Mouse (Mus musculus): ENCODE data around the gene Adamts8. TPM values are rescaled to one million over a fixed set of nuclear protein-coding genes. Genes with fewer than 3 reads are reported as not detected.

The Adamts8 gene
- polyA plus RNA-seq (2012; rRNA removed), result 0.28 and 0.29 TPM in 2 replicates

GRCm38 (mm10) chr9:30942512-30943313 lies at the start of gene Adamts8:
Gene Adamts8 (plus strand): TSS chr9:30942562.
- no peaks in the 10 kb centered on the region for H3K27me3 ChIP-seq (ENCODE audit: control insufficient read depth, insufficient read depth, low read length)
- no peak within 1 kb of the TSS for H3K27ac ChIP-seq (ENCODE audit: control insufficient read depth, insufficient read depth, low read depth, low read length)
- peaks cover 14% of the 10 kb centered on the region for H3K4me1 ChIP-seq (ENCODE audit: control insufficient read depth, insufficient read depth, low read length)
- no peak for TF ChIP-seq POLR2A (IDR thresholded peaks at IDR 0.05; ENCODE audit: control insufficient read depth, low read depth, low read length)
- no peak for TF ChIP-seq CTCF (IDR thresholded peaks at IDR 0.05; ENCODE audit: control insufficient read depth, insufficient read depth, insufficient replicate concordance, low read depth, low read length)
- peak within 1 kb of the TSS; percentile 70 for H3K4me3 ChIP-seq (ENCODE audit: control insufficient read depth, low read depth, low read length)
- H3K36me3 ChIP-seq (ENCODE audit: control insufficient read depth, insufficient read depth, low read length), result no peaks in the 10 kb centered on the region

- TF ChIP-seq POLR2A (IDR thresholded peaks at IDR 0.05; ENCODE audit: control insufficient read depth, low read depth, low read length), result no peak
- TF ChIP-seq CTCF (IDR thresholded peaks at IDR 0.05; ENCODE audit: control insufficient read depth, insufficient read depth, insufficient replicate concordance, low read depth, low read length), result no peak
Observed at GRCm38 (mm10) chr9:30895618-30896017, 46.7 kb upstream of the Adamts8 start.

GRCm38 (mm10) chr9:30896752-30897151 lies 45.6 kb upstream of the Adamts8 start:
- TF ChIP-seq POLR2A (IDR thresholded peaks at IDR 0.05; ENCODE audit: control insufficient read depth, low read depth, low read length), result no peak
- TF ChIP-seq CTCF (IDR thresholded peaks at IDR 0.05; ENCODE audit: control insufficient read depth, insufficient read depth, insufficient replicate concordance, low read depth, low read length), result no peak

More at GRCm38 (mm10) chr9:30895618-30896017, 46.7 kb upstream of the Adamts8 start:
- no peak overlapping the region for H3K27ac ChIP-seq (ENCODE audit: control insufficient read depth, insufficient read depth, low read depth, low read length)
- H3K4me1 ChIP-seq (ENCODE audit: control insufficient read depth, insufficient read depth, low read length), result no peaks in the 10 kb centered on the region
- H3K27me3 ChIP-seq (ENCODE audit: control insufficient read depth, insufficient read depth, low read length), result no peaks in the 10 kb centered on the region
- H3K36me3 ChIP-seq (ENCODE audit: control insufficient read depth, insufficient read depth, low read length), result no peaks in the 10 kb centered on the region
- H3K4me3 ChIP-seq (ENCODE audit: control insufficient read depth, low read depth, low read length), result no peak overlapping the region

GRCm38 (mm10) chr9:30897169-30897568 lies 45.2 kb upstream of the Adamts8 start:
- no peaks in the 10 kb centered on the region for H3K27me3 ChIP-seq (ENCODE audit: control insufficient read depth, insufficient read depth, low read length)
- no peaks in the 10 kb centered on the region for H3K36me3 ChIP-seq (ENCODE audit: control insufficient read depth, insufficient read depth, low read length)
- TF ChIP-seq POLR2A (IDR thresholded peaks at IDR 0.05; ENCODE audit: control insufficient read depth, low read depth, low read length) (no peak), CTCF (IDR thresholded peaks at IDR 0.05; ENCODE audit: control insufficient read depth, insufficient read depth, insufficient replicate concordance, low read depth, low read length) (no peak)
- no peak overlapping the region for H3K27ac ChIP-seq (ENCODE audit: control insufficient read depth, insufficient read depth, low read depth, low read length)
- no peaks in the 10 kb centered on the region for H3K4me1 ChIP-seq (ENCODE audit: control insufficient read depth, insufficient read depth, low read length)
- H3K4me3 ChIP-seq (ENCODE audit: control insufficient read depth, low read depth, low read length), result no peak overlapping the region

More at GRCm38 (mm10) chr9:30896752-30897151, 45.6 kb upstream of the Adamts8 start:
- H3K27me3 ChIP-seq (ENCODE audit: control insufficient read depth, insufficient read depth, low read length), result no peaks in the 10 kb centered on the region
- H3K4me1 ChIP-seq (ENCODE audit: control insufficient read depth, insufficient read depth, low read length), result no peaks in the 10 kb centered on the region
- H3K36me3 ChIP-seq (ENCODE audit: control insufficient read depth, insufficient read depth, low read length), result no peaks in the 10 kb centered on the region
- H3K4me3 ChIP-seq (ENCODE audit: control insufficient read depth, low read depth, low read length), result no peak overlapping the region
- no peak overlapping the region for H3K27ac ChIP-seq (ENCODE audit: control insufficient read depth, insufficient read depth, low read depth, low read length)

GRCm38 (mm10) chr9:30902152-30902551 lies 40.2 kb upstream of the Adamts8 start:
- TF ChIP-seq POLR2A (IDR thresholded peaks at IDR 0.05; ENCODE audit: control insufficient read depth, low read depth, low read length), result no peak
- TF ChIP-seq CTCF (IDR thresholded peaks at IDR 0.05; ENCODE audit: control insufficient read depth, insufficient read depth, insufficient replicate concordance, low read depth, low read length), result no peak
- H3K4me3 ChIP-seq (ENCODE audit: control insufficient read depth, low read depth, low read length), result no peak overlapping the region

GRCm38 (mm10) chr9:30902641-30903040 lies 39.7 kb upstream of the Adamts8 start:
- Histone ChIP-seq H3K4me3 (ENCODE audit: control insufficient read depth, low read depth, low read length) (no peak overlapping the region), H3K36me3 (ENCODE audit: control insufficient read depth, insufficient read depth, low read length) (no peaks in the 10 kb centered on the region), H3K27ac (ENCODE audit: control insufficient read depth, insufficient read depth, low read depth, low read length) (no peak overlapping the region), H3K27me3 (ENCODE audit: control insufficient read depth, insufficient read depth, low read length) (no peaks in the 10 kb centered on the region), H3K4me1 (ENCODE audit: control insufficient read depth, insufficient read depth, low read length) (no peaks in the 10 kb centered on the region)
- no peak for TF ChIP-seq CTCF (IDR thresholded peaks at IDR 0.05; ENCODE audit: control insufficient read depth, insufficient read depth, insufficient replicate concordance, low read depth, low read length)
- TF ChIP-seq POLR2A (IDR thresholded peaks at IDR 0.05; ENCODE audit: control insufficient read depth, low read depth, low read length), result no peak

More at GRCm38 (mm10) chr9:30902152-30902551, 40.2 kb upstream of the Adamts8 start:
- Histone ChIP-seq H3K36me3 (ENCODE audit: control insufficient read depth, insufficient read depth, low read length) (no peaks in the 10 kb centered on the region), H3K4me1 (ENCODE audit: control insufficient read depth, insufficient read depth, low read length) (no peaks in the 10 kb centered on the region), H3K27me3 (ENCODE audit: control insufficient read depth, insufficient read depth, low read length) (no peaks in the 10 kb centered on the region), H3K27ac (ENCODE audit: control insufficient read depth, insufficient read depth, low read depth, low read length) (no peak overlapping the region)

GRCm38 (mm10) chr9:30903266-30903665 lies 39.1 kb upstream of the Adamts8 start:
- H3K27me3 ChIP-seq (ENCODE audit: control insufficient read depth, insufficient read depth, low read length), result no peaks in the 10 kb centered on the region
- TF ChIP-seq CTCF (IDR thresholded peaks at IDR 0.05; ENCODE audit: control insufficient read depth, insufficient read depth, insufficient replicate concordance, low read depth, low read length), result no peak
- TF ChIP-seq POLR2A (IDR thresholded peaks at IDR 0.05; ENCODE audit: control insufficient read depth, low read depth, low read length), result no peak
- H3K36me3 ChIP-seq (ENCODE audit: control insufficient read depth, insufficient read depth, low read length), result no peaks in the 10 kb centered on the region
- H3K4me1 ChIP-seq (ENCODE audit: control insufficient read depth, insufficient read depth, low read length), result no peaks in the 10 kb centered on the region
- H3K27ac ChIP-seq (ENCODE audit: control insufficient read depth, insufficient read depth, low read depth, low read length), result no peak overlapping the region
- H3K4me3 ChIP-seq (ENCODE audit: control insufficient read depth, low read depth, low read length), result no peak overlapping the region

Data from testis, adult 2 months (tissue).